Mouse (Mus musculus) kidney, embryonic 15.5 days (tissue): ENCODE data around the gene Ptf1a. TPM values are rescaled to one million over a fixed set of nuclear protein-coding genes. Genes with fewer than 3 reads are reported as not detected.

Source experiments
- ATAC-seq: fragments of 200-750 bp; cut with Nextera tagmentation; replicated peaks from 2 replicates; pipeline ENCODE4 v1.8.0; 2017; ENCODE audit warnings: moderate TSS enrichment; ENCODE audit not compliant: low FRiP score
- H3K27ac ChIP-seq: fragments of 300-500 bp; sonication (generic); 2 replicates; pipeline ENCODE4 v1.5.1; 2015; ENCODE audit warnings: mild to moderate bottlenecking, inconsistent platforms
- H3K27me3 ChIP-seq: fragments of 300-500 bp; sonication (generic); 2 replicates; pipeline ENCODE4 v1.6.1; 2015; ENCODE audit warnings: inconsistent platforms
- H3K36me3 ChIP-seq: fragments of 300-500 bp; sonication (generic); 2 replicates; pipeline ENCODE4 v1.6.1; 2015; ENCODE audit warnings: inconsistent platforms
- H3K4me1 ChIP-seq: fragments of 300-500 bp; sonication (generic); 2 replicates; pipeline ENCODE4 v1.6.1; 2015; ENCODE audit warnings: inconsistent platforms
- H3K4me2 ChIP-seq: fragments of 300-500 bp; sonication (generic); 2 replicates; pipeline ENCODE4 v1.6.1; 2015; ENCODE audit warnings: moderate library complexity, mild to moderate bottlenecking, inconsistent platforms
- H3K4me3 ChIP-seq: fragments of 300-500 bp; sonication (generic); replicated peaks from 2 replicates; pipeline ENCODE4 v1.5.1; 2015; ENCODE audit warnings: mild to moderate bottlenecking, inconsistent platforms
- H3K9ac ChIP-seq: fragments of 300-500 bp; sonication (generic); 2 replicates; pipeline ENCODE4 v1.6.1; 2015; ENCODE audit warnings: mild to moderate bottlenecking, inconsistent platforms
- H3K9me3 ChIP-seq: fragments of 300-500 bp; sonication (generic); replicated peaks from 2 replicates; pipeline ENCODE4 v1.6.1; 2016; ENCODE audit warnings: inconsistent platforms
- WGBS: fragments of 180-500 bp; shearing (Covaris S2); methylation state at CpG from one replicate; pipeline ENCODE4 v1.1.7; 2015; ENCODE audit warnings: mixed read lengths; 5-methylcytosine and 5-hydroxymethylcytosine counted together
- polyA plus RNA-seq: library from polyadenylated mRNA; unstranded; fragments of >200 nt; fragmentation: Nextera tagmentation; extraction: Ambion mirVana; gene quantifications from 2 replicates; pipeline ENCODE4 v1.2.1, GENCODE M21; 2015

The Ptf1a gene
- polyA plus RNA-seq, 1 experiment from 2014 or later, result 0.13 TPM

- ATAC-seq, result no peak
- H3K27me3 ChIP-seq, result peaks cover 43% of the 10 kb centered on the region
- WGBS, result 41% methylated on average over 2 of the region's 2 CpGs
These were observed 16.5 kb downstream of the Ptf1a start for GRCm38 (mm10) chr2:19461940-19462339.

GRCm38 (mm10) chr2:19490262-19490661, 44.8 kb downstream of the Ptf1a start:
- WGBS, result 78% methylated on average over 3 of the region's 3 CpGs
- H3K27me3 ChIP-seq, result no peaks in the 10 kb centered on the region
- H3K27ac ChIP-seq, result no peak overlapping the region
- ATAC-seq, result no peak
- no peak overlapping the region for H3K4me3 ChIP-seq
- no peaks in the 10 kb centered on the region for H3K36me3 ChIP-seq
- no peaks in the 10 kb centered on the region for H3K9me3 ChIP-seq
- H3K4me2 ChIP-seq, result no peak overlapping the region
- H3K9ac ChIP-seq, result no peak overlapping the region
- no peaks in the 10 kb centered on the region for H3K4me1 ChIP-seq

More at GRCm38 (mm10) chr2:19461940-19462339, 16.5 kb downstream of the Ptf1a start:
- no peak overlapping the region for H3K9ac ChIP-seq
- H3K27ac ChIP-seq, result no peak overlapping the region
- H3K9me3 ChIP-seq, result no peaks in the 10 kb centered on the region
- H3K4me3 ChIP-seq, result no peak overlapping the region
- no peak overlapping the region for H3K4me2 ChIP-seq
- no peaks in the 10 kb centered on the region for H3K36me3 ChIP-seq
- no peaks in the 10 kb centered on the region for H3K4me1 ChIP-seq

Other genes with a start within 250 kb of the Ptf1a start
- 0.12 and 0.14 TPM in 2 replicates for gene Armc3, start 246.4 kb upstream of the Ptf1a start, polyA plus RNA-seq
- gene Msrb2, start 74.2 kb upstream of the Ptf1a start, polyA plus RNA-seq, result 31.1 and 34.2 TPM in 2 replicates
- gene 4921504E06Rik, start 108.3 kb downstream of the Ptf1a start, polyA plus RNA-seq, result not detected in 2 replicates
- gene Otud1, start 212.1 kb downstream of the Ptf1a start, polyA plus RNA-seq, result 1.3 and 1.5 TPM in 2 replicates